Comparison of ENCODE assay signal across 42 mouse cellular contexts in genomic region chr15:100367119-100367518, GRCm38 (mm10). TPM values are rescaled to one million over a fixed set of nuclear protein-coding genes. Genes with fewer than 3 reads are reported as not detected.
"Had no signal": no experiment of that assay in that cellular context is flagged by ENCODE, and none has a peak within 500 bp of the region (broad histone marks: within the 10 kb centered on the region; RNA-seq: fewer than 3 reads in every experiment).

No protein-coding gene starts in this region.

- H3K4me1 ChIP-seq: heart, embryonic 13.5 days; heart, embryonic 15.5 days; hindbrain, embryonic 15.5 days; limb, embryonic 13.5 days; liver, embryonic 12.5 days had no signal

- H3K4me2 ChIP-seq: heart, embryonic 11.5 days; heart, embryonic 13.5 days; heart, embryonic 15.5 days; hindbrain, embryonic 13.5 days; hindbrain, embryonic 15.5 days; kidney, embryonic 15.5 days; limb, embryonic 13.5 days; limb, embryonic 15.5 days; liver, embryonic 12.5 days had no signal

- H3K9me3 ChIP-seq: heart, embryonic 13.5 days; heart, embryonic 15.5 days; hindbrain, embryonic 13.5 days; hindbrain, embryonic 15.5 days; limb, embryonic 13.5 days; limb, embryonic 15.5 days; liver, embryonic 12.5 days had no signal

- H3K9ac ChIP-seq: heart, embryonic 13.5 days; heart, embryonic 15.5 days; hindbrain, embryonic 13.5 days; hindbrain, embryonic 15.5 days; kidney, embryonic 15.5 days; limb, embryonic 13.5 days; limb, embryonic 15.5 days; liver, embryonic 12.5 days had no signal

- H3K27ac ChIP-seq: heart, embryonic 13.5 days; heart, embryonic 15.5 days; hindbrain, embryonic 13.5 days; hindbrain, embryonic 15.5 days; hindbrain, postnatal 0 days; kidney, embryonic 15.5 days; kidney, postnatal 0 days; limb, embryonic 13.5 days; limb, embryonic 15.5 days; liver, embryonic 12.5 days had no signal

- ATAC-seq: hindbrain, postnatal 0 days; intestine, embryonic 16.5 days; liver, embryonic 12.5 days had no signal

- H3K27me3 ChIP-seq: heart, embryonic 13.5 days; heart, embryonic 15.5 days; hindbrain, embryonic 13.5 days; hindbrain, embryonic 15.5 days; kidney, embryonic 15.5 days; limb, embryonic 15.5 days; liver, embryonic 12.5 days had no signal

- H3K4me3 ChIP-seq: heart, embryonic 13.5 days; heart, embryonic 15.5 days; hindbrain, embryonic 13.5 days; hindbrain, embryonic 15.5 days; kidney, embryonic 15.5 days; limb, embryonic 13.5 days; limb, embryonic 15.5 days; liver, embryonic 12.5 days had no signal

- H3K36me3 ChIP-seq: heart, embryonic 13.5 days; heart, embryonic 15.5 days; hindbrain, embryonic 13.5 days; hindbrain, embryonic 15.5 days; kidney, embryonic 15.5 days; limb, embryonic 13.5 days; limb, embryonic 15.5 days; liver, embryonic 12.5 days had no signal

- DNase-seq: gastrocnemius, postnatal 14 days; gastrocnemius, postnatal 36 days; heart, adult 18-20 months; heart, postnatal 14 days; heart, postnatal 36 days; kidney, adult 11 months; kidney, adult 2 months; kidney, adult 9 months; kidney, postnatal 14 days; kidney, postnatal 36 days; layer of hippocampus, adult 9-11 months; layer of hippocampus, postnatal 36 days; left cerebral cortex, postnatal 4 days had no signal

RNA-seq across cellular contexts. Expression of gene Higd1c, which starts 2.8 kb away (rescaled TPM):
- total RNA-seq: gastrocnemius, adult 18-20 months; gastrocnemius, adult 8-10 months; gastrocnemius, postnatal 14 days; gastrocnemius, postnatal 36 days; heart, adult 18-20 months; heart, postnatal 14 days; heart, postnatal 36 days; hematopoietic stem cell, adult 5-6 weeks; hindbrain, postnatal 0 days; layer of hippocampus, adult 18-20 months; layer of hippocampus, adult 8-10 months; layer of hippocampus, postnatal 14 days; layer of hippocampus, postnatal 36 days; left cerebral cortex, adult 18-20 months; left cerebral cortex, adult 8-10 months; left cerebral cortex, postnatal 10 days; left cerebral cortex, postnatal 25 days; left cerebral cortex, postnatal 4 days; liver, adult 2 months had no signal
- polyA plus RNA-seq: gonadal fat pad, adult 2 months; heart, embryonic 11.5 days; heart, embryonic 13.5 days; heart, embryonic 15.5 days; heart, postnatal 0 days; hindbrain, embryonic 11.5 days; hindbrain, embryonic 13.5 days; hindbrain, postnatal 0 days; intestine, embryonic 14.5 days; intestine, embryonic 16.5 days; kidney, postnatal 0 days; large intestine, adult 2 months; limb, embryonic 11.5 days; limb, embryonic 13.5 days; limb, embryonic 15.5 days; liver, adult 2 months; liver, embryonic 12.5 days had no signal

RNA-seq across cellular contexts. Expression of gene Mettl7a2, which starts 14.1 kb away (rescaled TPM):
- total RNA-seq: hematopoietic stem cell, adult 5-6 weeks; hindbrain, postnatal 0 days; liver, adult 2 months had no signal
- polyA plus RNA-seq: heart, embryonic 11.5 days; heart, embryonic 13.5 days; heart, embryonic 15.5 days; heart, postnatal 0 days; hindbrain, embryonic 11.5 days; hindbrain, embryonic 13.5 days; hindbrain, embryonic 15.5 days; hindbrain, postnatal 0 days; intestine, embryonic 14.5 days; intestine, embryonic 16.5 days; kidney, embryonic 15.5 days; large intestine, adult 2 months; limb, embryonic 11.5 days; limb, embryonic 15.5 days; liver, embryonic 12.5 days had no signal

RNA-seq across cellular contexts. Expression of gene Methig1, which starts 14.2 kb away (rescaled TPM):
- total RNA-seq: gastrocnemius, adult 18-20 months; gastrocnemius, postnatal 14 days; gastrocnemius, postnatal 36 days; heart, adult 18-20 months; heart, postnatal 14 days; heart, postnatal 36 days; hematopoietic stem cell, adult 5-6 weeks; layer of hippocampus, adult 18-20 months; layer of hippocampus, adult 8-10 months; layer of hippocampus, postnatal 14 days; layer of hippocampus, postnatal 36 days; left cerebral cortex, adult 18-20 months; left cerebral cortex, postnatal 10 days; left cerebral cortex, postnatal 25 days; left cerebral cortex, postnatal 4 days; liver, adult 2 months had no signal
- polyA plus RNA-seq: heart, embryonic 11.5 days; heart, embryonic 13.5 days; heart, embryonic 15.5 days; heart, postnatal 0 days; hindbrain, embryonic 15.5 days; hindbrain, postnatal 0 days; intestine, embryonic 14.5 days; intestine, embryonic 16.5 days; large intestine, adult 2 months; limb, embryonic 11.5 days; limb, embryonic 15.5 days; liver, embryonic 12.5 days had no signal

RNA-seq across cellular contexts. Expression of gene Mettl7a3, which starts 32.4 kb away (rescaled TPM):
- total RNA-seq: heart, postnatal 14 days; heart, postnatal 36 days; hematopoietic stem cell, adult 5-6 weeks; layer of hippocampus, postnatal 14 days; liver, adult 2 months had no signal
- polyA plus RNA-seq: heart, embryonic 11.5 days; heart, embryonic 13.5 days; heart, embryonic 15.5 days; heart, postnatal 0 days; intestine, embryonic 14.5 days; intestine, embryonic 16.5 days; kidney, embryonic 15.5 days; large intestine, adult 2 months; limb, embryonic 11.5 days; liver, adult 2 months; liver, embryonic 12.5 days had no signal

RNA-seq across cellular contexts. Expression of gene Gm5475, which starts 54.8 kb away (rescaled TPM):
- total RNA-seq: gastrocnemius, postnatal 14 days; gastrocnemius, postnatal 36 days; heart, adult 18-20 months; heart, postnatal 14 days; heart, postnatal 36 days; hematopoietic stem cell, adult 5-6 weeks; hindbrain, postnatal 0 days; layer of hippocampus, adult 18-20 months; layer of hippocampus, adult 8-10 months; layer of hippocampus, postnatal 14 days; layer of hippocampus, postnatal 36 days; left cerebral cortex, adult 18-20 months; left cerebral cortex, postnatal 25 days; left cerebral cortex, postnatal 4 days; liver, adult 2 months had no signal
- polyA plus RNA-seq: heart, embryonic 11.5 days; heart, embryonic 15.5 days; hindbrain, embryonic 11.5 days; intestine, embryonic 14.5 days; limb, embryonic 11.5 days; liver, adult 2 months had no signal
